Comparison of ENCODE assay signal across 17 mouse cellular contexts in the genomic region with DNA sequence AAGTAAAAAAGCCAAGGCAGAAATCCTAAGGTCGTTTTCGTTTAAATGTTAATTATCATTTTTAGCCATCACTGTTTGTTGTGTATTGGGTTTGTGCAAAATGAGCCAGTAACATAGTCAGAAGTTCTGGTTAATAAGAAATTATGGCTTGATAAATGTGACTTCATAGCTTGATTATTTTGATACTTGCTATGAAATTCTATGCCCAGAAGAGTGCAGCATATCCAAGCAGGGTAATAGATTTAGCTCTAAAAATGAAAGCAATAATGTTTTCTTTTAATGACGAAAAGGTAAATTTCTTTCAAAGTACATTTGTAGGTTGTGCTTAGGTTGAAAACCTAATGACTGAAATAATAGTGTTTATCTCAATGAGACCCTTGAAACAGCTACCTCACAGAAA. TPM values are rescaled to one million over a fixed set of nuclear protein-coding genes. Genes with fewer than 3 reads are reported as not detected.
A peak's percentile ranks its signal among the peaks of the same experiment; 100 is the strongest.
DNase-seq lines count a peak whose midpoint lies in the region; ATAC-seq and TF ChIP-seq lines count a peak whose summit lies in the region.
"Had no signal": no experiment of that assay in that cellular context is flagged by ENCODE, and none has a peak within 500 bp of the region (broad histone marks: within the 10 kb centered on the region; RNA-seq: fewer than 3 reads in every experiment).

No protein-coding gene starts in this region.

- H3K4me3 ChIP-seq in hindbrain, embryonic 16.5 days (ENCODE audit: low read length), result no peak overlapping the region
- no peak overlapping the region for H3K4me3 ChIP-seq in hindbrain, embryonic 10.5 days
- H3K4me3 ChIP-seq in midbrain, postnatal 0 days (ENCODE audit: low read depth, low read length), result no peak overlapping the region
- no peak overlapping the region for H3K4me3 ChIP-seq in midbrain, embryonic 14.5 days (replicated peaks; ENCODE audit: low read depth, low read length)
- no peak overlapping the region for H3K4me3 ChIP-seq in stomach, embryonic 15.5 days (replicated peaks)

- WGBS in hindbrain, embryonic 16.5 days, result 63% methylated on average over 3 of the region's 3 CpGs
- WGBS in hindbrain, embryonic 10.5 days, result 66% methylated on average over 3 of the region's 3 CpGs
- 56% methylated on average over 3 of the region's 3 CpGs for WGBS in midbrain, postnatal 0 days
- WGBS in midbrain, embryonic 14.5 days, result 66% methylated on average over 3 of the region's 3 CpGs
- WGBS in stomach, embryonic 15.5 days, result 47% methylated on average over 3 of the region's 3 CpGs

- no peak for ATAC-seq in CD4-positive, CD25-positive, alpha-beta regulatory T cell, adult 4 months
- ATAC-seq in hindbrain, embryonic 16.5 days, result no peak
- ATAC-seq in midbrain, postnatal 0 days (ENCODE audit: low FRiP score), result no peak
- no peak for ATAC-seq in midbrain, embryonic 14.5 days (ENCODE audit: low FRiP score, low TSS enrichment)
- ATAC-seq in stomach, embryonic 15.5 days (ENCODE audit: insufficient read depth, low FRiP score, low read depth), result no peak
- ATAC-seq: forebrain, embryonic 15.5 days; Patski had no signal

- no peaks in the 10 kb centered on the region for H3K36me3 ChIP-seq in hindbrain, embryonic 16.5 days (ENCODE audit: control insufficient read depth, insufficient read depth, low read length)
- no peaks in the 10 kb centered on the region for H3K36me3 ChIP-seq in hindbrain, embryonic 10.5 days
- H3K36me3 ChIP-seq in midbrain, postnatal 0 days (ENCODE audit: insufficient read depth, low read length), result no peaks in the 10 kb centered on the region
- H3K36me3 ChIP-seq in midbrain, embryonic 14.5 days (ENCODE audit: control insufficient read depth, insufficient read depth, low read length), result no peaks in the 10 kb centered on the region
- no peaks in the 10 kb centered on the region for H3K36me3 ChIP-seq in stomach, embryonic 15.5 days
- H3K36me3 ChIP-seq: embryonic facial prominence, embryonic 12.5 days; forebrain, embryonic 15.5 days; midbrain, embryonic 12.5 days had no signal

- H3K9ac ChIP-seq in hindbrain, embryonic 16.5 days (ENCODE audit: low read depth, low read length), result no peak overlapping the region
- H3K9ac ChIP-seq in midbrain, postnatal 0 days (replicated peaks; ENCODE audit: low read length, poor library complexity, severe bottlenecking), result no peak overlapping the region
- no peak overlapping the region for H3K9ac ChIP-seq in midbrain, embryonic 14.5 days (replicated peaks; ENCODE audit: low read length)
- H3K9ac ChIP-seq in stomach, embryonic 15.5 days, result no peak overlapping the region
- H3K9ac ChIP-seq: embryonic facial prominence, embryonic 12.5 days; forebrain, embryonic 15.5 days; midbrain, embryonic 12.5 days had no signal

- H3K4me2 ChIP-seq in hindbrain, embryonic 16.5 days (ENCODE audit: low read length), result peak overlapping the region; percentile 99; the same call in 1 of the 2 replicates
- H3K4me2 ChIP-seq in midbrain, postnatal 0 days (ENCODE audit: low read depth, low read length, poor library complexity, severe bottlenecking), result no peak overlapping the region
- H3K4me2 ChIP-seq in midbrain, embryonic 14.5 days (ENCODE audit: low read length), result no peak overlapping the region
- H3K4me2 ChIP-seq in stomach, embryonic 15.5 days, result peak overlapping the region; percentile 93; the same call in 1 of the 2 replicates

- peak; percentile 48 for DNase-seq in CD4-positive, CD25-positive, alpha-beta regulatory T cell, adult 2 months (ENCODE audit: low read depth, low spot score)
- DNase-seq in hindbrain, embryonic 10.5 days (ENCODE audit: low spot score), result no peak
- DNase-seq in midbrain, postnatal 0 days (ENCODE audit: low spot score), result no peak
- DNase-seq in midbrain, embryonic 14.5 days, result no peak
- no peak for DNase-seq in cerebellum, adult 11-12 months
- DNase-seq: adrenal gland, postnatal 25 days; cerebellum, adult 8-10 months; kidney, adult 8-10 months; layer of hippocampus, postnatal 36 days; right cerebral cortex, postnatal 25 days had no signal

- H3K27me3 ChIP-seq in hindbrain, embryonic 16.5 days (replicated peaks; ENCODE audit: control insufficient read depth, insufficient read depth, low read length), result no peaks in the 10 kb centered on the region
- peaks cover 19% of the 10 kb centered on the region for H3K27me3 ChIP-seq in hindbrain, embryonic 10.5 days (ENCODE audit: insufficient read depth, poor library complexity, severe bottlenecking)
- peaks cover 3% of the 10 kb centered on the region; the same call in 1 of the 2 replicates for H3K27me3 ChIP-seq in midbrain, postnatal 0 days (ENCODE audit: insufficient read depth, low read length)
- peaks cover 9% of the 10 kb centered on the region; the same call in 1 of the 2 replicates for H3K27me3 ChIP-seq in midbrain, embryonic 14.5 days (ENCODE audit: control insufficient read depth, insufficient read depth, low read length)
- no peaks in the 10 kb centered on the region for H3K27me3 ChIP-seq in stomach, embryonic 15.5 days (replicated peaks)
- H3K27me3 ChIP-seq: embryonic facial prominence, embryonic 12.5 days; Patski had no signal

- peak; percentile 71 for TF ChIP-seq CTCF in midbrain, postnatal 0 days (IDR thresholded peaks at IDR 0.05)

- peaks cover 5% of the 10 kb centered on the region for H3K4me1 ChIP-seq in hindbrain, embryonic 16.5 days (ENCODE audit: control insufficient read depth, insufficient read depth, low read depth, low read length)
- H3K4me1 ChIP-seq in hindbrain, embryonic 10.5 days (replicated peaks), result peaks cover 23% of the 10 kb centered on the region
- H3K4me1 ChIP-seq in midbrain, postnatal 0 days (ENCODE audit: insufficient read depth, low read length), result 0 out of 2 replicates have a peak, but pooled peaks cover 4% of the 10 kb centered on the region
- H3K4me1 ChIP-seq in midbrain, embryonic 14.5 days (ENCODE audit: control insufficient read depth, insufficient read depth, low read length), result 0 out of 2 replicates have a peak, but pooled peaks cover 3% of the 10 kb centered on the region
- H3K4me1 ChIP-seq in stomach, embryonic 15.5 days, result peaks cover 13% of the 10 kb centered on the region; the same call in 1 of the 2 replicates

- H3K9me3 ChIP-seq in hindbrain, embryonic 16.5 days (ENCODE audit: control insufficient read depth, low read length), result no peaks in the 10 kb centered on the region
- no peaks in the 10 kb centered on the region for H3K9me3 ChIP-seq in hindbrain, embryonic 10.5 days
- H3K9me3 ChIP-seq in midbrain, postnatal 0 days (ENCODE audit: low read length), result no peaks in the 10 kb centered on the region
- no peaks in the 10 kb centered on the region for H3K9me3 ChIP-seq in midbrain, embryonic 14.5 days (ENCODE audit: control insufficient read depth, low read length)
- H3K9me3 ChIP-seq in stomach, embryonic 15.5 days, result no peaks in the 10 kb centered on the region
- H3K9me3 ChIP-seq: embryonic facial prominence, embryonic 12.5 days; forebrain, embryonic 15.5 days; midbrain, embryonic 12.5 days had no signal

- no peak overlapping the region for H3K27ac ChIP-seq in hindbrain, embryonic 16.5 days (ENCODE audit: low read depth, low read length)
- H3K27ac ChIP-seq in hindbrain, embryonic 10.5 days, result no peak overlapping the region
- no peak overlapping the region for H3K27ac ChIP-seq in midbrain, postnatal 0 days (ENCODE audit: low read depth, low read length)
- H3K27ac ChIP-seq in midbrain, embryonic 14.5 days (replicated peaks; ENCODE audit: low read depth, low read length), result no peak overlapping the region
- no peak overlapping the region for H3K27ac ChIP-seq in stomach, embryonic 15.5 days
- H3K27ac ChIP-seq: embryonic facial prominence, embryonic 12.5 days; forebrain, embryonic 15.5 days; midbrain, embryonic 12.5 days had no signal

RNA-seq across cellular contexts. Expression of a gene that starts 0.6 kb away (rescaled TPM):
- 10 to 100 TPM; 19.9 to 25.9 TPM for polyA plus RNA-seq in CD4-positive, CD25-positive, alpha-beta regulatory T cell, adult 4 months (2017; shearing (Covaris generic))
- polyA plus RNA-seq in hindbrain, embryonic 16.5 days (2015; fragmentation: Nextera tagmentation; extraction: Ambion mirVana), result 4.1 and 4.2 TPM in 2 replicates
- 2.0 and 2.1 TPM in 2 replicates for polyA plus RNA-seq in hindbrain, embryonic 10.5 days (2016; fragmentation: Nextera tagmentation; extraction: Ambion mirVana)
- 19.3 and 25.1 TPM in 2 replicates for total RNA-seq in midbrain, postnatal 0 days (2014; rRNA removed)
- 3.7 and 4.2 TPM in 2 replicates for polyA plus RNA-seq in midbrain, postnatal 0 days (2015; fragmentation: Nextera tagmentation; extraction: Ambion mirVana)
- 5.8 and 6.4 TPM in 2 replicates for polyA plus RNA-seq in midbrain, embryonic 14.5 days (2014; fragmentation: Nextera tagmentation; extraction: Ambion mirVana)
- 12.7 and 14.1 TPM in 2 replicates for polyA plus RNA-seq in stomach, embryonic 15.5 days (2015; fragmentation: Nextera tagmentation; extraction: Ambion mirVana)

Comparison
In these comparisons a context has a peak if more than half of its experiments do, and no peak if none do; other contexts are left out.
1. H3K4me2 ChIP-seq: peak in hindbrain, embryonic 16.5 days (single experiment) and stomach, embryonic 15.5 days (single experiment); none in midbrain, postnatal 0 days (single experiment) and midbrain, embryonic 14.5 days (single experiment).